Mouse (Mus musculus): ENCODE measurements around the gene Tmem201. TPM values are rescaled to one million over a fixed set of nuclear protein-coding genes. Genes with fewer than 3 reads are reported as not detected.
"Not testable (repeated sequence)": the region's sequence is repeated elsewhere in the genome, so short reads cannot be mapped to it uniquely, and the experiment has no call there.

Gene Tmem201
- total RNA-seq, 2 experiments from 2014 or later = 63.9 to 66.8 TPM

DNA sequence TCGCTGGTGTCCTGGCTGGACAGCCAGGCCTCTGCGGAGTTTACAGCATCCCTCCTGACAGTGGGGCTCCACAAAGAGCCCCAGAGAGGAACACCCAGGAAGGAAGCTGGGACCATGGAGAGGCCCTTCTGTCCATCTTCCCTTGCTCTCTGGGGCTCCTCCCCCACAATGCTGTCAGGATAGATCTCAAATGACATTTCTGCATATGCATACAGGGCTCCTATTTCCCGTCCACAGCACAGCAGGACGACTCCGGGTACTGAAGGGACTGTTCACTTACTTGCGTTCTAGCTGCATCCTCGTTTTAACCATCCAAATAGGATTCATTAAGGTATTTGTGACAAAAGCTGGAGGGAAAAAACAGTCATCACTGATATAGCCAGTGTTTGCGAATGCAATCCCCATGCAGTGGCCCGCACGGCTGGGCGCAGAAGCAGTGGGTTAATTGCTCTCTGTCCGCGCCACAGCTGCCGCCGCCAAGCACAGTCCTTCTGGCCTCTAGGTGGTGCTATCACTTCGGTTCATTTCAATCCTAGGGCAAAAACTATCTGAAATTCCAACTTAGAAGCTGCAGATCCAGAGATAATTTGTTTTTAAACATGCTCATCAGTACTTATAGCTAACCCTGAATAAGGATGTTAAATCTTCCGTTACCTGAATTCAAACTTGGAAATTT is 14.4 kb upstream of the Tmem201 start:
- intact Hi-C loops (cut with DNase I) = loop anchor here (2.0 to 5.0 kb wide), 2 partner anchors 50 to 207 kb away; no protein-coding TSS in a partner anchor
- peak; percentile 76 for DNase-seq (ENCODE audit: low spot score in 2 of 2)

DNA sequence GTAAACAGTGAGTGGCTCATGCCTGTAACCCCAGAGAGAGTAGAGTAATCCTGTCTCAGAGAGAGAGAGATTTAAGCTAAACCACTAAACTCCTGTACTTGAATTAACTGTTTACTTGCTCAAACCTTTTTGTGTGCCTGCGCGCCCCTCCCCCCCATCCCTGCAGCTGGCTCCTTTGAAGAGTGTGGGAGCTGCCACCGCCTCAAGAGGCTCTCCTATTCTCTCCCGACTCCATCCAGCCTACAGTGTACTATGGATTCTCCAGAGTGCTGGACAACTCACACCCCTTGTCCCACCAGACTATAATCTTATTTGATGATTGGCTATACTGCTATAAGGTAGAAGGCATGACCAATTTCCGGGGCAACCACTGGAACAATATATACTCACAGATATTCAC is 12.8 kb upstream of the Tmem201 start:
- DNase-seq (ENCODE audit: low spot score in 2 of 2) = no peak
- intact Hi-C loops (cut with DNase I) = loop anchor here (5.0 kb wide), 1 partner anchor 52 kb away; no protein-coding TSS in a partner anchor

- not testable (repeated sequence) for DNase-seq (ENCODE audit: low spot score in 2 of 2)
- intact Hi-C loops (cut with DNase I) = loop anchor here (5.0 kb wide), 1 partner anchor 53 kb away; no protein-coding TSS in a partner anchor
These were observed 11.8 kb upstream of the Tmem201 start for GRCm38 (mm10) chr4:149749663-149750015.

- intact Hi-C loops (cut with DNase I) = no loop called here
These were observed 11.3 kb upstream of the Tmem201 start for GRCm38 (mm10) chr4:149749003-149749662.

GRCm38 (mm10) chr4:149744119-149744518 is 6.3 kb upstream of the Tmem201 start:
- intact Hi-C loops (cut with DNase I) = no loop called here

More at GRCm38 (mm10) chr4:149749003-149749662, 11.3 kb upstream of the Tmem201 start:
- no peak for DNase-seq (ENCODE audit: low spot score in 2 of 2)

DNA sequence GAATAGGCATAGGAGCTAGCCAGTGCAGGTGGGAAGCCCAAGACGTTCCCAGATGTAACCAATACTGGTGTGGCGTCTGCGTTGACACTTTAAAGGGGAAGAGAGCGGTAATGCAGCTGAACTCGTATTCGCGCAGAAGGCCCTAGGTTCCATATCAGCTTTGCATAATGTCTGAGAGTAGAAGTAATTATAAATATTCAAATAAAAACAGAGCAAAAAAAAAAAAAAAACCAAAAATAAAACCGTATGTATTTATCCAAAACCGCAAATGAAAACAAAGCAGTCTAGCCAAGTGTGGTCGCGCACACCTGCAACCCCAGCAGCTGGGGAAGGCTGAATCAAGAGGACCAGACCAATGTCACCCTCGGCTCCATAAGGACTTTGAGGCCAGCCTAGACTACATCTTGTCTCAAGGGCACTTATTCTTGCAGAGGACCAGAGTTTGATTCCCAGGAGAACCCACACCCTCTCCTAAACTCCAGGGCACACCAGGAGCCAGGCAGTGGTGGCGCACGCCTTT is 4.2 kb upstream of the Tmem201 start:
- DNase-seq (ENCODE audit: low spot score in 2 of 2) = no peak
- intact Hi-C loops (cut with DNase I) = no loop called here

More at GRCm38 (mm10) chr4:149744119-149744518, 6.3 kb upstream of the Tmem201 start:
- DNase-seq (ENCODE audit: low spot score in 2 of 2) = no peak

- intact Hi-C loops (cut with DNase I) = no loop called here
- no peak for DNase-seq (ENCODE audit: low spot score in 2 of 2)
These were observed 2.5 kb upstream of the Tmem201 start for GRCm38 (mm10) chr4:149740301-149740700.

GRCm38 (mm10) chr4:149739478-149739877 is 1.6 kb upstream of the Tmem201 start:
- intact Hi-C loops (cut with DNase I) = loop anchor here (5.0 kb wide), 1 partner anchor 218 kb away; the partner anchor contains the start of gene Spsb1
- DNase-seq (ENCODE audit: low spot score in 2 of 2) = no peak

- intact Hi-C loops (cut with DNase I) = loop anchor here (5.0 kb wide), 1 partner anchor 221 kb away; the partner anchor contains the start of gene Spsb1
- DNase-seq (ENCODE audit: low spot score in 2 of 2) = peak; percentile 46 to 52
These were observed 1.3 kb downstream of the Tmem201 start for GRCm38 (mm10) chr4:149736581-149736980.

DNA sequence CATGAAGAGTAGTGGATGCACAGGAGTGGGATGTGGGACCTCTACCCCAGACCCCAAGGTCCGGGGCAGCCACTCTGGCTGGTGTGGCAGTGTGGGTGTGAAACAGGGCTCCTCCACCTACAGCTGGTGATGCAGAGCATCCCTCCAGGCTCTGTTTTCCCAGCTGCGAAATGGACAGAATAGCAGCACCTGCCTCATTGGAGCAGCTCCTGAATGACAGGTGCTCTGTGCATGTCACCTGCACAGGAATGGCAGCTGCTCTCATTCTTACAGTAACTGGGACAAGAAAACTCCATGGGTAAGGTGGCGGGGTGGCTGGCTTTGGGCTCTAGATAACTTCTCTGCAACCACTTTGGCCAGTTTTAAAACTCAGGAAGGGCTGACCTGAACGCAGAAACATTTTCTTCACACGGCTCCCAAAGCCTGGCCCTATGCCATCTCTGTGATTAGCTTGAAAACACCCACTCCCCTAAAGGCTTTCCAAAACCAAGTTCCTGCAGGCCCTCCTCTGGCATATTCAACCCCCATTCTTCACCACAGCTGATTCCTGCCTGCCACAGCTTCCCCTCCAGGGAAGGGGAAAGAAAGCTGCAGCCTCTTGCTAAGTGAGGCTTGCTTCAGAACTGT is 2.1 kb downstream of the Tmem201 start:
- intact Hi-C loops (cut with DNase I) = loop anchor here (5.0 kb wide), 1 partner anchor 222 kb away; the partner anchor contains the start of gene Spsb1
- DNase-seq (ENCODE audit: low spot score in 2 of 2) = no peak

GRCm38 (mm10) chr4:149734730-149735475 is 2.9 kb downstream of the Tmem201 start:
- intact Hi-C loops (cut with DNase I) = loop anchor here (5.0 kb wide), 1 partner anchor 222 kb away; the partner anchor contains the start of gene Spsb1
- DNase-seq (ENCODE audit: low spot score in 2 of 2) = no peak

DNA sequence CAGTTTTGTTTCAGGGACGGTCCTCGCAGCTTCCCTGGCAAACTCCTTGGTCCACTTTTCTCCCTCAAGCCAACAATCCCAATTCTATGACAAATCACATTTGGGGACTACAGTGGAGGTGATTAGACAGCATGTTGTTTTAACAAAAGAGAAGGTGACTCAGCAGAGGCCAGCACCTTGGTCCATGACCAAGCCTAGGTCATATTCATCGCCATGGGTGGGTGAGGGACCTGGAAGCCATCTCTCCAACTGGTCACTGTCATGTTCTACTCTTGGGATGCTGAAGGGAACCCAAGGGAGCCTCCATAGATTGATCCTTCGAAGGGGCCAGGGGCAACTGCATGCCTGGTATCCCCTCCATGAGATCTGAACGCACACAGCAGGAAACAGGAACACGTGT is 3.6 kb downstream of the Tmem201 start:
- intact Hi-C loops (cut with DNase I) = no loop called here
- no peak for DNase-seq (ENCODE audit: low spot score in 2 of 2)

DNA sequence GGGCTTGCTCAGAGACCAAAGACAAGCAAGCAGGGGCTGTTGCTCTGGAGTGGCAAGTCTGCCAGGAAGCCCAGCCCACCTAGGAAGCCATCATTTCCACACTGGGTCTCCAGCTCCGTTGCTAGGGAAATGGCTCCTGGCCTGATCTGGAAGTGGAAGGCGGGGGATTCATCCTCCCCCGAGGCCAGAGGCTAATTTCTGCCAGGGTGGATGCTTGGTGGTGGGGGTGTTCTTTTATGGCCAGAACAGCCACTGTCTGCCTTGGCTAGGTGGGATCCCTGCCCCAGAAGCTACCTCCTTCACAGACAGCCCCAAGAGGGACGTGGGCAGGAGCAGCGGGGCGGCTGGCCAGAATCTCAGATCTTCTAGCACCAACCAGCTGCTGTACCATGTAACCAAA is 4.1 kb downstream of the Tmem201 start:
- DNase-seq (ENCODE audit: low spot score in 2 of 2) = peak in 1 of 2 experiments; percentile 55

DNA sequence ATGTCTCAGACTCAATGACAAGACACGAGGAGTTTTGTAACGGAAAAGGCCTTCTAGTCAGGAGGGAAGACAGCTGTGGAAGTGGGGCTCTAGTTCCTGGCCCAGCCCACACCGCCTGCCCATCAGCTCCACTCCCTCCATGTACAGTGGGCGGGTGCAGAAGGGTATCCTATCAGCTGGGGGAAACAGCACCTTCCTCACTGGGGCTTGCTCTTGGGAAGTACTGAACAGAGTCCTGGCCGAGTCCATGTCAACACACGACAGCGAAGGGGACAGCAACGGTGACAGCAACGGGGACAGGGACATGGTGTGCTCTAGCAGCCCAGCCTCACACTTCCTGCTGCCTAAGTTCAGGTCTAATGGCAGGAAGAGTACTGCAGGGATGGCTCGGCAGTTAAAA is 5.0 kb downstream of the Tmem201 start:
- intact Hi-C loops (cut with DNase I) = no loop called here
- peak in 1 of 2 experiments; percentile 49 for DNase-seq (ENCODE audit: low spot score in 2 of 2)

More for the DNA sequence above, 4.1 kb downstream of the Tmem201 start:
- intact Hi-C loops (cut with DNase I) = no loop called here

- intact Hi-C loops (cut with DNase I) = no loop called here
- no peak for DNase-seq (ENCODE audit: low spot score in 2 of 2)
These were observed 5.5 kb downstream of the Tmem201 start for GRCm38 (mm10) chr4:149732313-149732712.

DNA sequence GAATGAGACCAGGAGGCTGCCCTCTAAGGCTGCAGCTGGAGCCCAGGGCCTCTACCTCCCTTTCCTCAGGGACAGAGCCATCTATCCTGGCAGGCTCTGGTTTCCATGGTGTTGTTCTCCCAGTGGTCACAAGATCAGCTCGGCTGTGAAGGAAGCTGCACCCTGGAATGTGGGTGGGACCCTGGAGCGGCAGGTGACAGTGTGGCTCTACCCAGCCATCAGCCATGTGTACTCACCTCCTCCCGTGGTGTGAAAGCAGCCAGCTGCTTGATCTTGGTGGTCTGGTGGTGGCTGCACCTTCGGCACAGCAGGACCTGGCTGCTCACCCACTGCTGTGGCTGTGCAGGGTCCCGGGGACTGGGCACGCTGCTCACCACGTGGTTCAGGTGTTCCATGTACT is 7.0 kb downstream of the Tmem201 start:
- DNase-seq (ENCODE audit: low spot score in 2 of 2) = no peak
- intact Hi-C loops (cut with DNase I) = no loop called here

DNA sequence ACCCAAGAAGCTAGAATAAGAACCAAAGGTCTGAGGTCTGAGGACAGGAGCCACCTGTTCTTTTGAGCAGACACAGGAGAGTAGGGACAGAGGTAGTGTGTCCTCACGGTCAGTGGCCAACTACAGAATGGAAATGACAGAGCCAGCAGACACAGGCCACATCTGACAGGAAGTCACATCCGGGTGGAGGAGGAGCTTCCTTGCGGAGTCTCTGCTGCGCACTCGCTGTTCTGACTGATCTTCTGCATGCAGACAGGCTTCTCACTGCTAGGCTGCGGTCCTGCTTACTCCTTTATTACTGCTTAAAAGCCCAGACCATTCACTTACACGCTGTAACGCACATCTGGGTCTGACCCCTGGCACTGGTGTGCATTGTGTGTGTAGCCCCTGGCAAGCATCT is 9.0 kb downstream of the Tmem201 start:
- intact Hi-C loops (cut with DNase I) = no loop called here

DNA sequence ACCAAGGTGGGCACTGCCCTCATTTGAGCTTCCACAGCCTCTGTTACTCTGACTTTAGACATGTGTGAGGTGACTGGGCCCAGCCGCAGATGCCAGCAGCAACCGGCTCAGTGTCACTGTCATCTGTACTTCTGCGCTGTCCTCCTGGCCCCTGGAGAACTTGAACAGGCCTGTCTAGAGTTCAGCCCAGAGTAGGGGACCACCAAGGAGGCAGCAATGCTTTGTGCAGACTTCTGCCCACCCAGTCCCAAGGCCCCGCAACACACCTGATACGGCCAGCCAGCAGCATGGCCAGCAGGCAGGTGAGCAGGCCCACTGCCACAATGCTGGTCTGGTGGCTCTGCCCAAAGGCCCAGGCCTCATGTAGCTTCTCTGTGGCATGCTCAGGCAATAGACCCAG is 10.2 kb downstream of the Tmem201 start:
- DNase-seq (ENCODE audit: low spot score in 2 of 2) = no peak
- intact Hi-C loops (cut with DNase I) = no loop called here

More for the DNA sequence above, 9.0 kb downstream of the Tmem201 start:
- no peak for DNase-seq (ENCODE audit: low spot score in 2 of 2)

DNA sequence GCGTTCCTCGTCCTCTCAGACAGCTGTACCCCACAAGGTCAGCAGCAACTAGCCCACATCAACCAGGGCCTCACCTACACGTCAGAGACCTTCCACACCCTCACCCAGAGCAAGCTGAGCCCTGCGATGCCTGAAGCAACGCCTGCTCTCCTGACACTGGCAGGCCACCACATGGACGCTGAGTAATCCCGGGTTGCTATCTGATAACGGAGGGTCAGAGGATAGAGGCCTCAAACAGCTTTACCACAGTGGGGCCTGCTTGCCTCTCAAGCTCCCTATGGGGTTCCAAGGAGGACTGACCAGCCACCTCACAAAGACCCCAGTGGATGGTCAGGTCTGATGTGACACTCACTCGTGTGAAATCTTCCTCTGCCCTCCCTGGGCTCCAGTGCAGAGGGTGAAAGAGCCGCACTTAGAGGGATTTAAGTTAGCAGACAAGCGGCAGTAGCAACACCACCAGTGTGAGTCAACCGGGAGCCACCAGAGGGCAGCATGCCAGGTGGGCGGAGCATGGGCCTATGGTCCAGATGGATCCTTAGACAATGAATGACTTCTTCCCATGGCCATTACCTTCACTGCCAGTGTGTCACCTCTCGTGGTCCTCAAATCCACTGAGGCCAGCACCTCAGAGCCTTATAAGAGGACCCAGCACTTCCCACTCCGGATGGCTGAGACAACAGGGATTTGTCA is 12.0 kb downstream of the Tmem201 start:
- peak; percentile 73 to 88 for DNase-seq (ENCODE audit: low spot score in 2 of 2)
- intact Hi-C loops (cut with DNase I) = no loop called here

All from left cerebral cortex, postnatal 14 days (tissue).